Mouse (Mus musculus) gastrocnemius, adult 2 months (tissue): ENCODE data around the gene D3Ertd254e. TPM values are rescaled to one million over a fixed set of nuclear protein-coding genes. Genes with fewer than 3 reads are reported as not detected.
"Not testable (repeated sequence)": the region's sequence is repeated elsewhere in the genome, so short reads cannot be mapped to it uniquely, and the experiment has no call there.

ENCODE experiments used
- DNase-seq: peaks from one replicate; pipeline ENCODE4 v3.0.0; 2022
- H3K27ac ChIP-seq: fragments of 200-600 bp; 2 replicates; pipeline ENCODE4 v1.8.1; 2022; ENCODE audit warnings: mild to moderate bottlenecking
- H3K4me3 ChIP-seq: fragments of 200-600 bp; 2 replicates; pipeline ENCODE4 v1.8.1; 2022; ENCODE audit warnings: mild to moderate bottlenecking, moderate library complexity
- CTCF ChIP-seq: fragments of 200-600 bp; IDR thresholded peaks from 2 replicates; pipeline ENCODE4 v1.8.1; 2022; ENCODE audit warnings: antibody characterized with exemption, mild to moderate bottlenecking, moderate library complexity
- intact Hi-C: fragments of 180-260 bp; cut with DNase I; formaldehyde crosslinking; loops from one replicate; pipeline ENCODE4 v1.15.1; 2025
- long read RNA-seq, 2 experiments: library from polyadenylated mRNA; stranded (forward); transcript quantifications; one replicate each; pipeline ENCODE4 v2.0.0; 2021
- total RNA-seq, 2 experiments: library from RNA; stranded (reverse); gene quantifications; 2 replicates each; pipeline ENCODE4 v1.2.3; 2021

The D3Ertd254e gene
- total RNA-seq: 1 to 10 TPM; 2.1 to 2.3 TPM
- long read RNA-seq, experiment 1: 0 reads
- long read RNA-seq, experiment 2, full-length matches to known transcripts: 1 of 1 reads
- long read RNA-seq, experiment 2, partial matches to known transcripts: 0 of 1 reads
- long read RNA-seq, experiment 2, other reads (novel, unspliced or antisense): 0 of 1 reads

GRCm38 (mm10) chr3:36150934-36151686, at the start of gene D3Ertd254e:
D3Ertd254e (plus strand) TSS chr3:36151017.
- H3K4me3 ChIP-seq: peak within 1 kb of the TSS; percentile 87
- TF ChIP-seq CTCF: no peak
- peak; percentile 91 for DNase-seq
- intact Hi-C loops: loop anchor here (5.0 kb wide), 1 partner anchor 149 kb away; the partner anchor contains the start of gene Mccc1
- peak within 1 kb of the TSS; percentile 83 for H3K27ac ChIP-seq

GRCm38 (mm10) chr3:36116076-36116475, 34.7 kb upstream of the D3Ertd254e start:
- DNase-seq: no peak
- Histone ChIP-seq H3K4me3 (no peak overlapping the region), H3K27ac (no peak overlapping the region)
- no peak for TF ChIP-seq CTCF
- intact Hi-C loops: no loop called here

DNA sequence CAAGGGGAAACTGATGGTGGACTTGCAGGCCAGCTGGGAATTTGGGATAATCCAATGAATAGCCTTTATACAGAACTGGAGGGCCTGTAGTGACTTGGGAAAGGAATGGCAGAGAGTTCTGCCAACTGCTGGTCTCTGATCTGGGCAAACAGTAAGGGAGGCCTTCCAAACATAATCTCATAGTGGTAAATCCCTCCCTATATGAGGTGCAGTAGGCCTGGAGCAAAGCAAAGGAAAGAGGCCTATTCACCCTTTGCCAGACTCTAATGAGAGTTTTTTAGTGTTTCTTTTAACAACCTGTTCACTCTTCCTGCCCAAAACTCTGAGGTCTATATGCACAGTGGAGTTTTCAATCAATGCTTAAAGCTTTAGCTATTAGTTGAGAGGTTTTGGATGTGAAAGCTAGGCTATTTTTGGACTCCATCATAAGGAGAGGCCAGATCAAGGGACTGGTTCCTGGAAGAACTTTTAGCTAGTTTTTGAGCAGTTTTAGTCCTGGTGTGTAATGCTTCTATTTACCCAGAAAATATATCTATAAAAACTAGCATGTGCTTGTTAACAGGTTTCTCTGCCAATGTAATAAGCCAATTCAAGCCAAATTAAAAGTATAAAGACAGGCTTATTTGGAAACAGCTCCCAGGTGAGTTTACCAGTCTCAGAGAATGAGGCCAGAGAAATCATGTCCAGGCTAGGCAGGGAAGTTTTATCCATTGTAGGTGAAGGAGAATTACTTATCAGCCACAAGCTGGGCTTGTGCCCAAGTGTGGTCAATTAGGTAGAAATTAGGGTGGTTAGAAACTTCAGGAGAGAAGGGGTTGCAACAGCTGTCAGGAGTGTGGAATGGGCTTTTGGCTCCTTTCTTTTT, 30.9 kb upstream of the D3Ertd254e start:
- Histone ChIP-seq H3K27ac (no peak overlapping the region), H3K4me3 (no peak overlapping the region)
- TF ChIP-seq CTCF: no peak
- no peak for DNase-seq
- intact Hi-C loops: no loop called here

DNA sequence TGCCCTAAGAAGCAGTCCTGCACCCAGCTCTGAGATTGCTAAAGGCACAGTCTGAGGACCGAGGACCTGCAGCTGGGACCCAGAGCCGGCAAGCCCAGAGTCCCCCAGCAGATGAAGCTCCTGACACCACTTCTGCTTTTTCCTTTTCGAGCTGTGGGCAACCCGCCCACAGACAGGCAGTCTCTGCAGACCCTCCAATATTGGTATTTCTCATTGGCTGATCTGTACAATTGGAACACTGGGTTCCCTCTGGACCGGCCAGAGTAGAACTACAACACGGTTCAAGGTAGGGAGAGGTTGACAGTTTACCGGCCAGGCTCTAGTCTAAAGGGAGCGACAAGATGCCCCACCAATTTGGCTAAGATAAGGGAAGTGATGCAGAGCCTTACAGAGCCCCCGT, 24.6 kb upstream of the D3Ertd254e start:
- intact Hi-C loops, H3K27ac ChIP-seq, H3K4me3 ChIP-seq, DNase-seq: not testable (repeated sequence)

GRCm38 (mm10) chr3:36136152-36136551, 14.7 kb upstream of the D3Ertd254e start:
- TF ChIP-seq CTCF: no peak
- intact Hi-C loops: no loop called here

DNA sequence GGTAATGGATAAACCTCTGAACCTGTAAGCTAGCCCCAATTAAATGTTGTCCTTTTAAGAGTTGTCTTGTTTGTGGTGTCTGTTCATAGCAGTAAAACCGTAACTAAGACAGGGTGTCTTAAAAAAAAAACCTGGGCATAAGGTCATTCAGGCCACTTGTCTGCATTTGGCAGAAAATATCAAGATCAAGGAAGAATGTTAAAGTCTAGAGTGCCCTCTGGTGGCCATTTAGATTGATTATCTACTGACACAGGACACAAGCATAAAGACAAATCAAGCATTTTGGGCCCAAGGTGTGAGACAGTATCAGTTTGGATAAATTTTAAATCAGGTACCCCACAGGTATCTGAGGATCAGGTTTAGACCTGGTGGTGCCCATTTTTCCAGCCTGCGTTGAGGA, 13.3 kb upstream of the D3Ertd254e start:
- intact Hi-C loops: no loop called here
- Histone ChIP-seq H3K4me3 (no peak overlapping the region), H3K27ac (no peak overlapping the region)
- peak; percentile 42 for TF ChIP-seq CTCF
- DNase-seq: no peak

More at GRCm38 (mm10) chr3:36136152-36136551, 14.7 kb upstream of the D3Ertd254e start:
- Histone ChIP-seq H3K27ac (no peak overlapping the region), H3K4me3 (no peak overlapping the region)
- DNase-seq: no peak

- Histone ChIP-seq H3K27ac (no peak overlapping the region), H3K4me3 (no peak overlapping the region)
- intact Hi-C loops: no loop called here
- DNase-seq: no peak
- TF ChIP-seq CTCF: no peak
These were observed 12.6 kb upstream of the D3Ertd254e start for GRCm38 (mm10) chr3:36138171-36138660.

DNA sequence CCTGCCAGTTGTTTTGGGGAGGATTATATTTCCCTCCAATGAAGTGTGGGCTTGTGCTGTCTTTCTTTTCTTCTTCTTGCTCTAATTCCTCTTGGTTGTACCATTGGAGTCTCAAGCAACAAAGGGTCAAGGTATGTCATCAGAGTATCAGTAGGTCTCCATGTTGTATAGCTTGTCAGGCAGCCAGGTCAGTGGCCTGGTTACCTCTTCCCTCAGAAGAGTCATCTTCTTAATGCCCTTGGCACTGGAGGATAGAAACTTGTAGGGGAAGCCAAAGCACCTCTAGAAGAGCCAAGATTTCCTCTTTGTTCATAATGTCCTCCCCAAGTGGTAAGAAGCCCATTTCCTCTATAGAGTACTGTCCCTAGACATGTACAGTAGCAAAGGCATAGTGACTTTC, 11.8 kb upstream of the D3Ertd254e start:
- DNase-seq: no peak
- TF ChIP-seq CTCF: no peak
- no peak overlapping the region for H3K27ac ChIP-seq
- no peak overlapping the region for H3K4me3 ChIP-seq
- intact Hi-C loops: no loop called here

- no peak for TF ChIP-seq CTCF
- intact Hi-C loops: loop anchor here (5.0 kb wide), 1 partner anchor 148 kb away; the partner anchor contains the start of gene Mccc1
- no peak for DNase-seq
- peak overlapping the region; percentile 83 for H3K27ac ChIP-seq
- peak overlapping the region; percentile 87 for H3K4me3 ChIP-seq
These were observed 282 bp upstream of the D3Ertd254e start for GRCm38 (mm10) chr3:36150537-36150933.

- H3K27ac ChIP-seq: no peak overlapping the region
- no peak for DNase-seq
- H3K4me3 ChIP-seq: no peak overlapping the region
- TF ChIP-seq CTCF: no peak
- intact Hi-C loops: no loop called here
These were observed 4.5 kb downstream of the D3Ertd254e start for GRCm38 (mm10) chr3:36155268-36155667.

- intact Hi-C loops: no loop called here
- Histone ChIP-seq H3K4me3 (no peak overlapping the region), H3K27ac (no peak overlapping the region)
- TF ChIP-seq CTCF: no peak
- no peak for DNase-seq
These were observed 19.9 kb downstream of the D3Ertd254e start for GRCm38 (mm10) chr3:36170670-36171210.

DNA sequence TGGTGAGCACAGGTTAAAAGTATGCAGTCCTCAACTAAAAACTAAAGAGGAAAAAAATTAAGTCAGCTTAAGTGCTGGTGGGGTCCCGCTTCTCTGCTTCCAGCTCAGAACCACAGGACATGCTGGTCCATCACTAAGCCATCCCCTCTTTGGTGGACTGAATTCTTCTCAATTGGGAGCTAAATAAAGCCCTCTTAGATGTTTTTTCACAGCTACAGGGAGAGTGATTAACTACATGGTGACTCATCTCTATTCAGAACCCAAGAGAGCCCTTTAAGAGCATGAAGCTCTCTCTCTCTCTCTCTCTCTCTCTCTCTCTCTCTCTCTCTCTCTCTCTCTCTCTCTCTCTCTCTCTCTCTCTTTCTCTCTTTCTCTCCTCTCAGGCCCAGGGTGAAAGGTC, 20.5 kb downstream of the D3Ertd254e start:
- DNase-seq: no peak
- intact Hi-C loops: no loop called here
- H3K27ac ChIP-seq: no peak overlapping the region
- no peak overlapping the region for H3K4me3 ChIP-seq
- TF ChIP-seq CTCF: no peak
